Mouse (Mus musculus): ENCODE results near the gene Cnnm1. TPM values are rescaled to one million over a fixed set of nuclear protein-coding genes. Genes with fewer than 3 reads are reported as not detected.

Gene Cnnm1
- polyA plus RNA-seq, 1 experiment from 2014 or later: 0.06 TPM

- Histone ChIP-seq H3K4me1 (replicated peaks) (peaks cover 7% of the 10 kb centered on the region; the same call in 1 of the 2 replicates), H3K4me2 (no peak overlapping the region), H3K36me3 (no peaks in the 10 kb centered on the region), H3K27me3 (replicated peaks) (no peaks in the 10 kb centered on the region), H3K4me3 (no peak overlapping the region), H3K9me3 (replicated peaks) (no peaks in the 10 kb centered on the region), H3K27ac (ENCODE audit: poor library complexity, severe bottlenecking) (no peak overlapping the region), H3K9ac (no peak overlapping the region)
- WGBS: 72% methylated on average over 14 of the region's 14 CpGs
- no peak for ATAC-seq (ENCODE audit: insufficient number of reproducible peaks, low FRiP score)
These were observed 25.5 kb downstream of the Cnnm1 start for GRCm38 (mm10) chr19:43465601-43466255.

- H3K4me3 ChIP-seq: no peak overlapping the region
- WGBS: 73% methylated on average over 12 of the region's 12 CpGs
- H3K27me3 ChIP-seq (replicated peaks): no peaks in the 10 kb centered on the region
- H3K4me2 ChIP-seq: no peak overlapping the region
- peaks cover 7% of the 10 kb centered on the region; the same call in 1 of the 2 replicates for H3K4me1 ChIP-seq (replicated peaks)
- ATAC-seq (ENCODE audit: insufficient number of reproducible peaks, low FRiP score): no peak
- H3K9ac ChIP-seq: no peak overlapping the region
- H3K9me3 ChIP-seq (replicated peaks): no peaks in the 10 kb centered on the region
- H3K27ac ChIP-seq (ENCODE audit: poor library complexity, severe bottlenecking): no peak overlapping the region
- H3K36me3 ChIP-seq: no peaks in the 10 kb centered on the region
These were observed 27.9 kb downstream of the Cnnm1 start for GRCm38 (mm10) chr19:43467927-43468685.

GRCm38 (mm10) chr19:43469333-43469732 lies 29.1 kb downstream of the Cnnm1 start:
- Histone ChIP-seq H3K27ac (ENCODE audit: poor library complexity, severe bottlenecking) (no peak overlapping the region), H3K4me3 (no peak overlapping the region), H3K9me3 (replicated peaks) (no peaks in the 10 kb centered on the region), H3K27me3 (replicated peaks) (no peaks in the 10 kb centered on the region), H3K4me2 (no peak overlapping the region), H3K4me1 (replicated peaks) (peaks cover 7% of the 10 kb centered on the region; the same call in 1 of the 2 replicates), H3K36me3 (no peaks in the 10 kb centered on the region), H3K9ac (no peak overlapping the region)
- WGBS: 55% methylated on average over 7 of the region's 7 CpGs
- ATAC-seq (ENCODE audit: insufficient number of reproducible peaks, low FRiP score): no peak

GRCm38 (mm10) chr19:43472331-43472730 lies 32.1 kb downstream of the Cnnm1 start:
- Histone ChIP-seq H3K27ac (ENCODE audit: poor library complexity, severe bottlenecking) (no peak overlapping the region), H3K4me1 (replicated peaks) (peaks cover 18% of the 10 kb centered on the region), H3K4me2 (no peak overlapping the region), H3K36me3 (no peaks in the 10 kb centered on the region), H3K4me3 (no peak overlapping the region), H3K27me3 (replicated peaks) (no peaks in the 10 kb centered on the region; the same call in 1 of the 2 replicates), H3K9me3 (replicated peaks) (no peaks in the 10 kb centered on the region), H3K9ac (no peak overlapping the region)
- 77% methylated on average over 8 of the region's 8 CpGs for WGBS
- no peak for ATAC-seq (ENCODE audit: insufficient number of reproducible peaks, low FRiP score)

- Histone ChIP-seq H3K4me1 (replicated peaks) (peaks cover 18% of the 10 kb centered on the region), H3K36me3 (no peaks in the 10 kb centered on the region), H3K9me3 (replicated peaks) (no peaks in the 10 kb centered on the region), H3K27me3 (replicated peaks) (no peaks in the 10 kb centered on the region; the same call in 1 of the 2 replicates), H3K4me3 (no peak overlapping the region), H3K27ac (ENCODE audit: poor library complexity, severe bottlenecking) (no peak overlapping the region), H3K9ac (no peak overlapping the region), H3K4me2 (no peak overlapping the region)
- WGBS: 87% methylated on average over 7 of the region's 7 CpGs
- ATAC-seq (ENCODE audit: insufficient number of reproducible peaks, low FRiP score): no peak
These were observed 32.5 kb downstream of the Cnnm1 start for GRCm38 (mm10) chr19:43472781-43473180.

- H3K9ac ChIP-seq: no peak overlapping the region
- WGBS: 47% methylated on average over 2 of the region's 2 CpGs
- H3K4me3 ChIP-seq: no peak overlapping the region
- no peaks in the 10 kb centered on the region for H3K36me3 ChIP-seq
- H3K4me2 ChIP-seq: no peak overlapping the region
- no peak overlapping the region for H3K27ac ChIP-seq (ENCODE audit: poor library complexity, severe bottlenecking)
- H3K27me3 ChIP-seq (replicated peaks): no peaks in the 10 kb centered on the region; the same call in 1 of the 2 replicates
- peaks cover 18% of the 10 kb centered on the region for H3K4me1 ChIP-seq (replicated peaks)
- no peak for ATAC-seq (ENCODE audit: insufficient number of reproducible peaks, low FRiP score)
- H3K9me3 ChIP-seq (replicated peaks): no peaks in the 10 kb centered on the region
These were observed 35.4 kb downstream of the Cnnm1 start for GRCm38 (mm10) chr19:43475642-43476041.

GRCm38 (mm10) chr19:43476063-43476462 lies 35.8 kb downstream of the Cnnm1 start:
- Histone ChIP-seq H3K9ac (no peak overlapping the region), H3K27me3 (replicated peaks) (no peaks in the 10 kb centered on the region; the same call in 1 of the 2 replicates), H3K36me3 (no peaks in the 10 kb centered on the region), H3K9me3 (replicated peaks) (no peaks in the 10 kb centered on the region), H3K27ac (ENCODE audit: poor library complexity, severe bottlenecking) (no peak overlapping the region), H3K4me3 (no peak overlapping the region), H3K4me1 (replicated peaks) (peaks cover 19% of the 10 kb centered on the region), H3K4me2 (no peak overlapping the region)
- no peak for ATAC-seq (ENCODE audit: insufficient number of reproducible peaks, low FRiP score)
- 50% methylated on average over 7 of the region's 7 CpGs for WGBS

GRCm38 (mm10) chr19:43477436-43477835 lies 37.2 kb downstream of the Cnnm1 start:
- Histone ChIP-seq H3K4me1 (replicated peaks) (peaks cover 20% of the 10 kb centered on the region), H3K4me3 (no peak overlapping the region), H3K4me2 (no peak overlapping the region), H3K27ac (ENCODE audit: poor library complexity, severe bottlenecking) (no peak overlapping the region), H3K9me3 (replicated peaks) (no peaks in the 10 kb centered on the region), H3K27me3 (replicated peaks) (no peaks in the 10 kb centered on the region; the same call in 1 of the 2 replicates), H3K36me3 (no peaks in the 10 kb centered on the region), H3K9ac (no peak overlapping the region)
- ATAC-seq (ENCODE audit: insufficient number of reproducible peaks, low FRiP score): no peak
- WGBS: 86% methylated on average over 5 of the region's 5 CpGs

- WGBS: 23% methylated on average over 5 of the region's 5 CpGs
- ATAC-seq (ENCODE audit: insufficient number of reproducible peaks, low FRiP score): no peak
- Histone ChIP-seq H3K4me1 (replicated peaks) (peaks cover 20% of the 10 kb centered on the region), H3K36me3 (no peaks in the 10 kb centered on the region), H3K9me3 (replicated peaks) (no peaks in the 10 kb centered on the region), H3K27me3 (replicated peaks) (no peaks in the 10 kb centered on the region; the same call in 1 of the 2 replicates), H3K27ac (ENCODE audit: poor library complexity, severe bottlenecking) (no peak overlapping the region), H3K4me2 (no peak overlapping the region), H3K4me3 (no peak overlapping the region), H3K9ac (no peak overlapping the region)
These were observed 38.7 kb downstream of the Cnnm1 start for GRCm38 (mm10) chr19:43478891-43479290.

GRCm38 (mm10) chr19:43479431-43479830 lies 39.2 kb downstream of the Cnnm1 start:
- H3K4me1 ChIP-seq (replicated peaks): peaks cover 20% of the 10 kb centered on the region
- no peak for ATAC-seq (ENCODE audit: insufficient number of reproducible peaks, low FRiP score)
- H3K36me3 ChIP-seq: no peaks in the 10 kb centered on the region
- no peak overlapping the region for H3K4me2 ChIP-seq
- no peaks in the 10 kb centered on the region for H3K9me3 ChIP-seq (replicated peaks)
- no peak overlapping the region for H3K4me3 ChIP-seq
- H3K9ac ChIP-seq: no peak overlapping the region
- peaks cover 3% of the 10 kb centered on the region for H3K27me3 ChIP-seq (replicated peaks)
- 82% methylated on average over 5 of the region's 5 CpGs for WGBS
- H3K27ac ChIP-seq (ENCODE audit: poor library complexity, severe bottlenecking): no peak overlapping the region

GRCm38 (mm10) chr19:43480512-43480911 lies 40.3 kb downstream of the Cnnm1 start:
- 67% methylated on average over 9 of the region's 9 CpGs for WGBS
- Histone ChIP-seq H3K27me3 (replicated peaks) (peaks cover 9% of the 10 kb centered on the region), H3K36me3 (no peaks in the 10 kb centered on the region), H3K4me2 (no peak overlapping the region), H3K4me1 (replicated peaks) (peaks cover 18% of the 10 kb centered on the region), H3K4me3 (no peak overlapping the region), H3K27ac (ENCODE audit: poor library complexity, severe bottlenecking) (no peak overlapping the region), H3K9ac (no peak overlapping the region), H3K9me3 (replicated peaks) (no peaks in the 10 kb centered on the region)
- ATAC-seq (ENCODE audit: insufficient number of reproducible peaks, low FRiP score): no peak

Data from heart, embryonic 12.5 days (tissue).